Mouse (Mus musculus) left cerebral cortex, adult 8-10 months (tissue): Measurements from ENCODE around the gene Eps15l1. TPM values are rescaled to one million over a fixed set of nuclear protein-coding genes. Genes with fewer than 3 reads are reported as not detected.
A peak's percentile ranks its signal among the peaks of the same experiment; 100 is the strongest.

Experiments
- DNase-seq, 2 experiments: peaks; one replicate each; pipeline ENCODE4 v3.0.0; 2022; ENCODE audit warnings: low spot score in 2 of 2
- total RNA-seq, 4 experiments: library from RNA; stranded (reverse); gene quantifications; 2 replicates each; pipeline ENCODE4 v1.2.4; 2022

The Eps15l1 gene
- total RNA-seq, result 10 to 100 TPM; 67.1 to 72.9 (median 70.8) TPM

DNA sequence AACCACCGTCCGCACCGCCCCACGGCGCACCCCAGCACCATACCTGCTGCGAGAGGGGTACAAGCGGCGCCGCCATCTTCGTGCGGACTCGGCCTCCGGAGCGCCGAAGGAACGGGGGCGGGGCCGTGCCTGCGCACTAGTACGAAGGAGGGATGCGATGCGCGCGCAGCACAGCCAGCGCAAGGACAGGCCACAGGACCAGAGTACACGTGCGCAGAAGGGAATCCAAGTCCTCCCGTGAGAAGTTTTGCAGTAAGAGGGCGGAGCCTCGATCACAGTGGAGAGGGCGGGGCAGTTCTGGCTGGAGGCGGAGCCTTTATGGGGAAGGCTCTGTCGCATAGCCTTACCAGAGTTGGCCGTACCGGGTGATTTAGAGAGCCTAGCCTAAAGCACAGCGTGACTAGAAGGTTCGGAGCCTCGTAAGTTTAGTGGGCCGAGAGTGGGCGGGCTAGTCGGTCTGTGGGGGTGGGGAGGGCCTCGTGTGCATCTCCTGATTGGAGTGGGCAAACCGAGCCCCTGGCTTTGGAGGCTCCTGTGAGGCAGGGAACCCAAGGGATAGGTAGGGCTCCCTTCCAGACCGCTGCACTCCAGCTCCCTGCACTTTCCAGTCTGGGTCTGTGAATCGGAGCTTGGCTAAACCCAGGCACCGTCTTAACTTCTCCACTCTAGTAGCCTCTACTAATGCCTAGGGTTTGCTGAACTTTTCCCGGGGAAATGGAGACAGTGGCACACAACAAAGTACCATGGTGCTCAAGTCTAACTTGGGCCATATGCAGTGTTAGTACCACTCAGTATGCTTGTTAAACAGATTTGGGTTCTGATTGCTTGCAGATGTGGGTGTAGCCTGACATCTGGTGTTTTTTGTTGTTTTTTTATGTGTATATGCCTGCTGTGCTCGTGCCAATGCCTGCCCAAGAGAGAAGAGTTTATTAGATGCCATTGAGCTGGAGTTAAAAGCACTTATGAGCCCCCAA is at the start of gene Eps15l1:
Eps15l1 (minus strand) TSS at position 99 of the 974 bp plus-strand sequence.
- DNase-seq, result peak; percentile 92 to 99

DNA sequence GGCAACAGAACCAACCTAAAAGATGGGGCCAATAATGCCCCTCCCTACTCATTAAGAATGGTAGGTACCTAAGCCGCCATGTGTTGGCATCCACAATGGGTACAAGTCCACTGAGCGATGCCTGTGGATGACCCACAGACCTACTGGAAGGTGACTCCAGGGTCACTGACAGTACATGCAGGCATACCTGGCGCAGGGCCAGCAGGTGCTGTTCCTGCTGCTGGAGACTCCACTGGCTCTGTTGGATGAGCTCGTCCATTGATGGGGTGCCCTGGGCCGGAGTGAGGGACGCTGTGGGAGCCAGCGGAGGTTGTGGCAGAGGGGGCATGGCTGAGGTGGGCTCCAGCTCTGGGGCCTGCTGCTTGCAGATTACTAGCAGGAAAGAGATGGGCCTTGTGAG is 49.4 kb upstream of the Eps15l1 start:
- no peak for DNase-seq

DNA sequence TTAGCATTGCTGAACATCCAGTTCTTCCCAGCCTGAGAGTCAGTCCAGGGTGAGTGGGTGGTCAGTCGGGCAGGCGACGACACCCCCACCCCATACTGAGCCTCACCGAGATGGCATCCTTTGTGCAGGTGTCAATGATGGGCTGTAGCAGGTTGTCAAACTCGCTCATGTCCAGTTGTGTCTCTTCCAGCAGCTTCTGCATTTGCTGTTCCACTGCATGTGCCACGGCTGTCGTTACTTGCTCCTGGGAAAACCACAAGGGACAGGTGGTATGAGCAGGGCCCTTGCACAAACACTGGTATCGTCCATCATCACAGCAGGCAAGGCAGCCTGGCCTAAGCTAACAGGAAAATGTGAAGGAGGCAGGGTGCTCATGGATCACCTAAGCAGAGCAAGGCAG is 48.7 kb upstream of the Eps15l1 start:
- DNase-seq, result no peak

DNA sequence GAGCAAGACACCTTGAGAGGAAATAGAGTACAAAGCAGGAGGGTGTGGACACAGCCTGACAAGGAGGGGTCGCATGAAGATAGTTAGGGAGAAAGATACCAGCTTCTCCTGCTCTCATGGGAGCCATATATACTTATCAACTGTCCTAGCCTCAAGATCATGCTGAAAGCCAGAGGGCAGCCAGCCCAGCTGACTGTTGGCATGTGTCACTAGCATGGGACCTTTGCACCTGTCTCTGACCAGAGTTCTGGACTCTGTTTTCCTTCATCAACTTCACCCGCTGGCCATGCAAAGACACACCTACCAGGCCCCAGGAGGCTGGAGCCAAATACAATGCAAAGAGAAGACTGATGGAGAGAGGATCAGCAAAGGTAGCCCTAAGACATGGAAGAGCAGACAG is 48.0 kb upstream of the Eps15l1 start:
- DNase-seq, result no peak

DNA sequence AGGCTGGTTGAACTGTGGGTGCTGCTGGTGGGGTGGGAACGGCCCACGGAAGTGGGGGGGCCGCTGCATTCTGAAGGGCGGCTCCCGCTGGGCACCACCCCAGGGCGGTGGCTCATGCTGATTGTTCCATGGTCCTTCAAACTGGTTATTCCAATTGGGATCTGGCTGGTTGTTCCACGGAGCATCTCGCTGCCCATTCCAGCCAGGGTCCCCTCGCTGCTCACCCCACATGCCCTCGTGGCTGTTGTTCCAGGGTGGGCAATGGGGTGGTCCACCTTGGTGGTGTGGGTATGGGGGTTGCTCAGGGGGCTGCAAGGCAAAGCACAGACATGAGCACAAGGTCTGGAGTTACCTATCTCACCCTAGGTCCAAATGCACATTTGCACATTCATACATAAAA is 43.0 kb upstream of the Eps15l1 start:
- no peak for DNase-seq

DNA sequence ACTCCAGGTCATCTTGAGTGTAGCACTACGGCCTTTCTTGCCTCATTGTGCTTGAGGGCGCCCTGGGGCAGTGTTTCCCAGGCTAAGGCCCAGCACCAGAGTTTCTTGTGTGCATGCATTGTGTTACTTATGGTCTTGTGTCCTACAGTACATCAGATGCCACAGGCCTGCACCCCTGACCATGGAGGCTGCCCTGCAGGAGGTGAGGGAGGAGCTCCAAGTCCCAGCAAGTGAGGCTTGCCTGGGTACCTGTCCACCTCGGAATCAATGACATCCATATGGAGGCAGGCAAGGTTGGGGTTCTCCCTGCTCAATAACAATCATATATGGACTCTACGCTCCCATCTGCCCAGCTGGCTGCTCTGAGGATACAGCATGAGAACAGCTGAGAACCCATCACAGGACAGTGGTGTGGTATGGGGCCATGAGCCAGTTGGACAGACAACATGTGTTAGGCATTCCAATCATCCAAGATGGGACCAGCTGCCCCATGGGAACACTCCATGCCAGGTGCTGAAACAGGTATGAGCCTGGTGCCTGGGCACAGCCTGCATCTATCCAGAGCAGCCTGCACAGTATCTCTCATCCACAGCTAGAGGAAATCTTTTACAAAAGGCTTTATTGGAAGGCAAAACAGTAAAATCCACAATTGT is 38.7 kb upstream of the Eps15l1 start:
- no peak for DNase-seq

DNA sequence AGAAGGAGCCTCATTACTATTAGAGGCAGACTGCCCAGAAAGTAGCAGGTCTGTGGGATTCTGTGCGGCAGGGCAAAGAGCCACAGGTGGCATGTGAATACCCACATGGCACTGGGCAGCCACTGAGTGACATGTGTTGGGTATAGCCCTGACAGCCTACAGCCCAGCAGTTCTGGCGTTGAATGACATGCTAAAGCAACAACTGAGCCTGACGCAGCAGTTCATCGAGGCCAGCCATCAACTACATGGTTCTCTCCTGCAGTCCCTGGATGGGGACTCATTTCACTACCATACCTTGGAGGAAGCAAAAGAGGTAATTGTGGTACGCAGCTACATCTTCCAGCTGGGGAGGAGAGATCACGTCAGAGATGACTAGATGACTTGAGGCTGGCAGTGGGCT is 37.2 kb upstream of the Eps15l1 start:
- DNase-seq, result no peak

DNA sequence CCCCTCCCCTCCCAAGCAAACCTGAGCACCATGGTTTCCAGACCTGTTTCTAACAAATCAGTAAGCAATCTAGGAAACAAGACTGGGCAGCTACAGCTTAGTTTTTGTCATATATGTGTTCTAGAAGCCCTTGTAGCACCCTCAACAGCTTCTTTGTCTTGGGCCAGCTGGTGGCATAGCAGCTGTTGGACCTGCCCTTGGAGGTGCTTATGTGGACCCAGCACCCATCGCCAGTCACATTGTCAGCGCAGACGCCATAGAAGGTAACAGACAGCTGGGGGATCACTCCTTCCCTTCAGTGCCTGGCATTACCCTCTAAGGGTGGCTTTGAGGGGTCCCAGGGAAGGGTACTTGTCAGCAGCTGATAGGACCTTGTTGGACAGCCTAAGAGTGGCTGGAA is 36.5 kb upstream of the Eps15l1 start:
- DNase-seq, result no peak

DNA sequence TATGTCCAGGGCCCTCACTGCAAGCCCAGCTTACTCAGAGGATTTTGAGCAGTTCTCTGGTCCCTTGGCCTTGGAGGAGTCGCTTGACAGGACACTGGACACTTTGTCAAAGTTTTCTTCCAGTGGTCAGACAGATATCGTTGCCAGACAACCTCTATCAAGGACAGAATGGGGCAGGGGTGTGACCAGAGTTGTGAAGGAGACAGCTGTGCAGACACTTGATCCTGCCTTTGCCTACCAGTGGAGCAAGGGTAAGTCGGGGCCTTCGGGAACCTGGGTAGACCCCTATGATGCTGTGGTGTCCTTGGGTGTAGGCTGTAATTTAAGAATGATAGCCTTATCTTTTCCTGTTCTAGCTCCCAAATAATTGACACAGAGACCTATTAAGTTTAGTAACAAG is 34.1 kb upstream of the Eps15l1 start:
- no peak for DNase-seq

DNA sequence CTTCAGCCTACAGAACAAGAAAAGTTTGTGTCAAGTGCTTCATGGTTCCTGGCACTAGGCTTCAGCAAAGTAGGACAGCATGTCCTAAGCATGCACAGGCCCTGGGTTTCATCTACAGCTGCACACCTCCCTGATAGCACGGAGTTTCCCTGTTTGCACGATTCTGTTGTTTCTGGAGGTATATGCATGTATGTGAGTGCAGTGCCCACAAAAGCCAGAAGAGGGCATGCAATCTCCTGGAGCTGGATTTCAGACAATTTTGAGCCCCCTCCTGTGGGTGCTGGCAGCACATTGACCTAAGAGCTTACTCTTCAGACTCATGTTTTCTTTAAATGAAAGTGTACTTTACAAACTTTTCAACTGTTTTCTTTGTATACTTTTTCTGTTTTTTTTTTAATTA is 32.6 kb upstream of the Eps15l1 start:
- no peak for DNase-seq

DNA sequence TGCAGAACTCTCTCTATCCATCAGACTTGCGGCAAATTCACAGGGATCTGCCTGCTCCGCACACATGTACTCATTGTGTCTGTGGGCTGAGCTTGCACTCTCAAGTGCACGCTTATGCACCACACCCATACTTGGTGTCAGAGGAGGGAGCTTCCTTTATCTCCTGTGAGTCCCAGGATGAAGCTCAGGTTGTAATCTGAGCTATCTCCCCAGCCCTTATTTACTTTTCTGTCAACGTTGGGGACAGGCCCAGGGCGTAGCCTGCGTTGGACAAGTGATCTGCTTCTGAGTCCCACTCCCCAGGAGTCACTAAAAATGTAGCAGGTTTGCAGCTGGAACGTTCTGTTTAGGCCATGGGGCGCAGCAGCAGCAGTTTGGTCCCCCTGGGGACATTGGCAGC is 30.3 kb upstream of the Eps15l1 start:
- no peak for DNase-seq

DNA sequence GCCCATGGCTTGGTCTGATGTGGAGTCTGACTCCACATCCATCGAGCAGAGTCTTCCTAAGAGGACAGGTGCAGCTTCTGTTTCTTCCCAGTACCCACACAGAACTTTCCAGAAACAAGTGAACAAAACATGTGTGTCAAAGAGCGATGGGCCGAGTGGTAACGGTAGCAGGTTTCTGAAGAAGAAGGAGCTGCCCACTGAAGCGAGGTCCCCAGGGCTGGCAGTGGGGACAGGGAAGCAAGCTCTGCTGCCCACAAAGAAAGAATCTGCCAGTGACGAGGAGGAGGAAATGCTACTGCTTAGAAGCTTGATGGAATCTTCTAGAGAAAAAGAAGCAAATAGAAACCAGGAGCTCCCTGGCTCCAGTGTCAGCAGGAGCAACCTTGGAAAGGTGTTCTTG is 23.8 kb upstream of the Eps15l1 start:
- DNase-seq, result no peak

DNA sequence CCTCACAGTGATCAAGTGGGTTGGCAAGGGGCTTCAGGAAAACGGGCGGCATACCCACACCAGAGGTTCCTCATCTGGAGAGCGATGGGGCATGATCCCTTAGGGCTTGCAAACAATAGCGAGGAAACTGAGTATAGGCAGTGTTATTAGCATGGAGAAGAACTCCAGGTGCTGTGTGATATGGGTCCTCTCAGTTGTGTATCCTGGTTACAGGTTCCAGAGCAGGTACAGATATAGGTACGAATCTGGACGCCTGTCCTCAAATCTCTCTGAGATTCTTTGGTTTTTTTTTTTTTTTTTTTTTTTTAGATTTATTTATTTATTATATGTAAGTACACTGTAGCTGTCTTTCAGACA is 22.7 kb upstream of the Eps15l1 start:
- no peak for DNase-seq

DNA sequence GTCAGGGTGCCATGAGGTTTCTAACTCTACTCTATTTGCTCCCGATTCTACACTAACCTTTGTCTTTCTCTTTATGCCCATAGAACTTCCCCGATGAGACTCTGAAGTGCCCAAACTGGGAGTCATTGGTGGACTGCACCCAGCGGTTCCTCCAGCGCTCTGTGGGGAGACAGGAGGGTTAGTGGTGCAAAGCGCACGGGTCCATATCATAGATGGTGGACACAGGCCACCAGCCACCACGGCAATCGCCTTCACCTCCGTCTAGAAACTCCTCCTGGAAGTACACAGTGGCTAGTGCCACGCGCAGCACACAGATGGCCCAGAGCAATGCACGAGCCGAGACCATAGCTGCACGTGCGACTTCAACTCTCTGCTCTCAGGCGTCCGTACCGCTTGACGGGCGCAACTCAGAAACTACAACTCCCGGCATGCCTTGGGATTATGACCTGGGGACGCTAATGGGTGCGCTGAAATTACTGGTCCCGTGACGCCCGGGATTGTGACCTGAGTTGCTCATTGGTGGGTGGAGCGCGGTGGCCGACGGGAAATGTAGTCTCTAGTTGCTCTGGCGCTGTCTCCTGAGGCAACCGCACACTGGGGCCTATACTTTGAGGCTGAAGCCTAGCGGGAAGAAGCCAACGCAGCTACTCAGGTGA is 22.2 kb upstream of the Eps15l1 start, which contains the start of the genes Calr3 and 1700030K09Rik:
Calr3 (minus strand) TSS at position 533 of the 656 bp plus-strand sequence.
1700030K09Rik (plus strand) TSS at position 543 of the 656 bp plus-strand sequence.
- peak; percentile 95 to 98 for DNase-seq

DNA sequence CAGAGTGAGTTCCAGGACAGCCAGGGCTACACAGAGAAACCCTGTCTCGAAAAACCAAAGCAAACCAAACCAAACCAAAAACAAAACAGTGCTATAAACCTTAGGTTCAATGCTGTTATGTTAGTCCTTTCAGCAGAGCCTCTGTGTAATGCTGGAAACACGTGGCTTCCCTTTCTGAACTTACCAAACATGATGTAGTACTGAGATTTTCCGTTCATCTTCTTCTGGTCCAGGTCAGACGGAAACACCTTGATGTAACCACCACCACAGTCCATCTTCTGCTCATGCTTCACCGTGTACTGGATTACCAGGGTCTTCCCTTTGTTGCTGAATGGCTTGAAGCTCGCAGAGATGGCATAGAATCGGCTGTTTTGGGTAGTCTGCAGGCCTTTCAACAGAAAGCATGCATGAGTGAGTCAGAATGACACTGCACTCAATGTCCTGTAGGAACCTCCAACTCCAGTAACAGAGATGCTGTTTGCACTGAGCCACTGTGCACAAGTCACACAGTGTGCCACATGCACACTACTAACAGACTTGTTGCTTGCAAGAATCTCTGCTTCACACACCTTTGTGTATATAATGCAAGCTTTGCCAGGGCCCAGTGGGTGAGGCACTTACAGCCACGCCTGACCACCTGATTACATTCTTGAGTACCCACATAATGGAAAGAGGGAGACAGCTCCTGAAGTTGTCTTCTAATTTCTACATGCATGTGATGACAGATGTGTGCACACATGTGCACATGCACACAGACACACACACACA is 17.2 kb upstream of the Eps15l1 start:
- no peak for DNase-seq

DNA sequence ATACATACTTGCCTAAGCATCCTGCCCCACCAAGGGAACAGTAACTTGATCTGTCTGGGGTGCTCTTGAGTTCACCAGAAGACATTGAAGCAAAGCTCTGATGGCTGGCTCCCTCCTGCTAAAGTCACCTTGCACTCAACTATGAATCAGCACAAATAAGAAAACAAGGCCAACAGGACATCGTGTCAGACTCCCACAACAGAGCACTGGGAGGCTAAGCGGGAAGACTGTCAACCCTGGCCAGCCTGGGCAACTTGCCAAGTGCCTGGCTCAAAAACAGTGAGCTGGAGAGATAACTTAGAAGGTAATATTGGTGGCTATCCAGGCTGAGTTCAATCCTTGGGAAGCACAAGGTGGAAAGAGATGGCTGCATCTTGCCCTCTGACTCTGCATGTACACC is 13.7 kb upstream of the Eps15l1 start:
- DNase-seq, result no peak

DNA sequence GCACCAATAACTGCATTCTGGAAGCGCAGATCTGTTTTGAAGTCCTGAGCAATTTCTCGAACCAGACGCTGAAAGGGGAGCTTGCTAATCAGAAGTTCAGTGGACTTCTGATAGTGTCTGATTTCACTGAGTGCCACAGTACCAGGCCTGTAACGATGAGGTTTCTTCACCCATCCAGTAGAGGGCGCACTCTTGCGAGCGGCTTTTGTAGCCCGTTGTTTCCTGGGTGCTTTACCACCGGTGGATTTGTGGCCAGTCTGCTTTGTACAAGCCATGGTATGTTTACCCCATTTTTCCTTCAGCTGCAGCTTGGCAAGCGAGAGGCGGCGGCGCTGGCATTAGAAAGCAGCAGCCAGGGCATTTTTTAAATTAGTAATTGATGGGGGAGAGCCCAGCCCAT is 8.4 kb upstream of the Eps15l1 start:
- no peak for DNase-seq

DNA sequence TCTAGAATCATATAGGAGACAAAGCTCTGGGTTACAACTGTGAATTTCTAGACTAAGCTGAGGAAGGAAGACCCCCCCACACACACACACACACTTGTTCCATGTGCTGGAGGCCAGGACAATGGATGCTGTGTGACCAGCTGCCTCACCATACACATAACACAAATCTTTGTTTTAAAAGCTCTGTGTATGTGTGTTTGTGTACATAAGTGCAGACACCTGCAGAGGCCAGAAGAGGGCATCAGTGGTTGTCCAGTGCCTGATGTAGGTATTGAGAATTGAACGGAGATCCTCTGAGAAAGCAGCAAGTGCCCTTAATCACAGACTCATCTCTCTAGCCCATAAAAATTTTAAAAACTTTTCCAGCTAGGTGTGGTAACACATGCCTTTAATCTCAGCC is 1.7 kb upstream of the Eps15l1 start:
- no peak for DNase-seq

DNA sequence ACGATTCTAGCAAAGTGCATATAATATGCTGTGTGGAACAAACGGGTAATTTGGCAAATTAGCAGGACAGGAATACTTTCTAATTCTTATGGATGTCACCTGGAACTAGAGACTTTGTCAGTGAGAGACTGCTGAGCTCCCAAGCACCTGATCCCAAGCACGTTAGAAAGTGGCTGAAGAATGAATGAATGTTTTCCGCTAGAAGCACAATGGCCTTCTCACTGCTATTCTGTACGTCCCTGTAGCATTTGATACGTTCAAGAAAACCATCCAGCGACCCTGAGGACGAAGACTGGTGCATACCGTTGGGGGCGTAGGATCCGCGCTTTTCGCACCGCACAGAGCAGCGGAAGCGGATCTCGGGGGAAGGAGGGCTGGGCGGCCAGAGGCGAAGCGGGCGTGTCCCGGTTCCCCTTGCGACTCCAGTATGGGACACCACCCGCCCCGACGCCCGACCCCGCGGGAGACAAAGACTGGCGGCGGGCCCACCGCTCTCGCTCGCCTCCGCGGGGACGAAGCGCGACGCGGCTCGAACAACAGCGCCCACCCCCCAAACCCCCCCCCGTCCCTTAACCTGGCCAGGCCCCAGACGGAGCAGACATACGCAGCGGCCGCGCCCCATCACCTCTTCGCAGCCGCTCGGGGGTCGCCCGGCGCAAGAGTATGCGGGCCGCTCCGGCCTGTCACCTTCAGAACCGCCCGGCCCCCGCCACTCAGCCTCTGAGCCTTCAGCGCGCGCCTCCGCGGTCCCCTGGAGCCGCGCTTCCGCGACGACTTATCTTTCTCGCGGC is 494 bp downstream of the Eps15l1 start:
- DNase-seq, result no peak

DNA sequence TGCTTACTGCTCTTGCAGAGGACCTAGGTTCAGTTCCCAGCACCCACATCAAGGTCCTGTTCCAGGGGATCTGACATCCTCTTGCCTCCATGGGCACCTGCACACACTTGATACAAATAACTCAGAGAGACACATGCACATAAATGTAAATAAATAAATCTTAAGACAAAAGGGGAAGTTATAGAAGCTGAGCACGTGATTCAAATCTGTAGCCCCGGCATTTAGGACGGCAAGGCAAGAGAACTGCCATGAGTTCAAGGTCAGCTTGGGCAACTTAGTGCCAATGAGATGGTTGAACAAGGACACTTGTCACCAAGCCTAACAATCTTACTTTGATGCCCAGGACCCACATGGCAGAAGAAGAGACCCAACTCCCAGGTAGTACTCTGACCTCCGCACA is 3.2 kb downstream of the Eps15l1 start:
- no peak for DNase-seq

DNA sequence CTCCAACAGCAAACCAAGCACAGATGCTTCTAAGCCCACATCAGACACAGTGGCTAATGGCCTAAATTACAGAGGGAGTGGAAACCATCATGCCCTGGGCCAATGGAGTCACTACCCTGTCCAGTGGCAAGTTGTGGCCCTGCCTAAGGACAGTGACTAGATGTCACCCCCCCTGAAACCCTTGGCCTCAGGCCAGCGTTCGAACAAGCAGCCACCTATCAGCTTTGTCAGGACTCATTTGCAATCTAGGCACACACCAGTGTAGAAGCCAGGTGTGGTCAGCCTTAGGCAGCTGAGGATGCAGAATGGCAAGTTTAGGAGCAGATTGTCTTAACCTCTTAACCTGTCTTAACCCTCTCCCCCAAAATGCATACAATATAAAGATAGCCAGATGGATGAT is 6.0 kb downstream of the Eps15l1 start:
- DNase-seq, result no peak
